Mouse (Mus musculus) CD4-positive, CD25-positive, alpha-beta regulatory T cell, adult 4 months (primary cell): ENCODE measurements at regions not wholly inside any gene's neighbourhood (a gene's known extent, or its start where the extent isn't known, plus 50 kb on each side); places are given as distances from the start of the nearest gene placed in this dataset.

ENCODE experiments used
- ATAC-seq: one replicate; pipeline ENCODE4 v1.8.0; 2017

GRCm38 (mm10) chr2:11362205-11362994 lies 190.5 kb downstream of the Prkcq start:
- no peak for ATAC-seq

- ATAC-seq, result no peak
Observed at GRCm38 (mm10) chr2:11359280-11359679, 187.4 kb downstream of the Prkcq start.

GRCm38 (mm10) chr2:11356714-11357113 lies 184.8 kb downstream of the Prkcq start:
- no peak for ATAC-seq

- ATAC-seq, result peak; percentile 39
Observed at GRCm38 (mm10) chr2:11355594-11355993, 183.7 kb downstream of the Prkcq start.
